Mouse (Mus musculus) inflammation-experienced regulatory T-cells, adult 6 months (primary cell): ENCODE measurements around the gene Ctsf. TPM values are rescaled to one million over a fixed set of nuclear protein-coding genes. Genes with fewer than 3 reads are reported as not detected.
"Not testable (repeated sequence)": the region's sequence is repeated elsewhere in the genome, so short reads cannot be mapped to it uniquely, and the experiment has no call there.

Experiments used
- ATAC-seq: one replicate; pipeline ENCODE4 v1.8.0; 2017
- polyA plus RNA-seq, 3 experiments: library from polyadenylated mRNA; unstranded; fragments of 100-300 nt; shearing (Covaris generic); gene quantifications; one replicate each; pipeline ENCODE4 v1.2.1; 2017

Gene Ctsf
- 1 to 10 TPM in 2 of 3 experiments, not detected in 1; 2.2 to 5.0 TPM for polyA plus RNA-seq

GRCm38 (mm10) chr19:4854552-4855469 is at the start of gene Ctsf:
Gene Ctsf, plus strand, starts transcription at chr19:4855130.
- no peak for ATAC-seq

- ATAC-seq = no peak
Measured at GRCm38 (mm10) chr19:4810309-4810708, 44.6 kb upstream of the Ctsf start.

- no peak for ATAC-seq
Measured at GRCm38 (mm10) chr19:4810746-4811062, 44.2 kb upstream of the Ctsf start.

- peak; percentile 97 for ATAC-seq
Measured at GRCm38 (mm10) chr19:4811063-4811908, 43.6 kb upstream of the Ctsf start, which contains the start of the genes Gm21992 and Rbm14. Gene Gm21992, minus strand, starts transcription at chr19:4811612. Gene Rbm14, minus strand, starts transcription at chr19:4811634.

- ATAC-seq = no peak
Measured at GRCm38 (mm10) chr19:4811909-4812242, 43.1 kb upstream of the Ctsf start.

- not testable (repeated sequence) for ATAC-seq
Measured at GRCm38 (mm10) chr19:4812334-4812949, 42.5 kb upstream of the Ctsf start.

GRCm38 (mm10) chr19:4813015-4813414 is 41.9 kb upstream of the Ctsf start:
- ATAC-seq = no peak

- ATAC-seq = no peak
Measured at GRCm38 (mm10) chr19:4817182-4817835, 37.6 kb upstream of the Ctsf start.

- no peak for ATAC-seq
Measured at GRCm38 (mm10) chr19:4820678-4821303, 34.1 kb upstream of the Ctsf start.

GRCm38 (mm10) chr19:4828444-4829114 is 26.4 kb upstream of the Ctsf start:
- no peak for ATAC-seq

- no peak for ATAC-seq
Measured at GRCm38 (mm10) chr19:4829156-4829555, 25.8 kb upstream of the Ctsf start.

- ATAC-seq = no peak
Measured at GRCm38 (mm10) chr19:4833977-4834376, 21.0 kb upstream of the Ctsf start.

GRCm38 (mm10) chr19:4836096-4836495 is 18.8 kb upstream of the Ctsf start:
- ATAC-seq = no peak

- ATAC-seq = no peak
Measured at GRCm38 (mm10) chr19:4837049-4837448, 17.9 kb upstream of the Ctsf start.

GRCm38 (mm10) chr19:4838526-4839140 is 16.3 kb upstream of the Ctsf start:
- no peak for ATAC-seq

- ATAC-seq = peak; percentile 98
Measured at GRCm38 (mm10) chr19:4839149-4839548, 15.8 kb upstream of the Ctsf start, which contains the start of the genes Ccs and Ccdc87. Gene Ccs, minus strand, starts transcription at chr19:4839332. Gene Ccdc87, plus strand, starts transcription at chr19:4839366.

GRCm38 (mm10) chr19:4840848-4841247 is 14.1 kb upstream of the Ctsf start:
- ATAC-seq = no peak

- ATAC-seq = no peak
Measured at GRCm38 (mm10) chr19:4842611-4843010, 12.3 kb upstream of the Ctsf start.

GRCm38 (mm10) chr19:4845846-4846245 is 9.1 kb upstream of the Ctsf start:
- ATAC-seq = no peak

GRCm38 (mm10) chr19:4847490-4847889 is 7.4 kb upstream of the Ctsf start:
- peak; percentile 65 for ATAC-seq

- ATAC-seq = no peak
Measured at GRCm38 (mm10) chr19:4849800-4850199, 5.1 kb upstream of the Ctsf start.
